Mouse (Mus musculus) right cerebral cortex, adult 18-20 months (tissue): ENCODE data around the gene Nrxn2.

ENCODE experiments used
- DNase-seq: peaks from one replicate; pipeline ENCODE4 v3.0.0; 2022; ENCODE audit warnings: mixed read lengths

Gene Nrxn2

GRCm38 (mm10) chr19:6495714-6496113 is 77.2 kb downstream of the Nrxn2 start:
- no peak for DNase-seq

- DNase-seq, result no peak
Measured at GRCm38 (mm10) chr19:6496462-6497149, 78.1 kb downstream of the Nrxn2 start.

DNA sequence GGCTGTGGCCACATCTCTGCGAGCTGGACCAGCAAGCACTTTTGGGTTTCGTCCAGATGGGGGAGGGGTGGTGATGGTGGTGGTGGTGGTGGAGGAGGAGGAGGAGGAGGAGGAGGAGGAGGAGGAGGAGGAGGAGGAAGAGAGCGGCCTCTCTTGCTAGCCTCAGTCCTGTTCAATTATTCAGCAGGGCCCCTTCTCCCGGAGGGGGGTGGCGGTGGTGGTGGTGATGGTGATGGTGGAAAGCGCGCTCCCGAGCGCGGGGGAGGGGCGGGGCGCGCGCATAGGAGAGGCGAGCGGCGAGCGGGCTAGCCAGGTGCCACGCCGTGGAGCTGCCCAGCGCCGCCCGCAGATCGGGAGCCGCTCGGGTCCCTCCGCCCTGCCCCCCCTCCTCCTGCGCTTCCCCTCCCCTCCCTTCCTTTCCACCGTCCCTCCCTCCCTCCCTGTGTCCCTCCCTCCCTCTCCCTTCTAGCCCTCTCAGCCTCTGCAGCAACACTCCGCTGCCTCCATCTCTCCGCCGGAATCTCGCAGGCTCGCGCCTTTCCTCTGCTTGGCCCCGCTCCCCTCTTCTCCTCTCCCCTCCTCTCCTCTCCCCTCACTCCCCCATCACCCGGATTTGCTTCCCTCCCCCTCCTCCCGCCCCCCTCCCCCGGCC is 78.7 kb downstream of the Nrxn2 start:
- peak; percentile 74 for DNase-seq

DNA sequence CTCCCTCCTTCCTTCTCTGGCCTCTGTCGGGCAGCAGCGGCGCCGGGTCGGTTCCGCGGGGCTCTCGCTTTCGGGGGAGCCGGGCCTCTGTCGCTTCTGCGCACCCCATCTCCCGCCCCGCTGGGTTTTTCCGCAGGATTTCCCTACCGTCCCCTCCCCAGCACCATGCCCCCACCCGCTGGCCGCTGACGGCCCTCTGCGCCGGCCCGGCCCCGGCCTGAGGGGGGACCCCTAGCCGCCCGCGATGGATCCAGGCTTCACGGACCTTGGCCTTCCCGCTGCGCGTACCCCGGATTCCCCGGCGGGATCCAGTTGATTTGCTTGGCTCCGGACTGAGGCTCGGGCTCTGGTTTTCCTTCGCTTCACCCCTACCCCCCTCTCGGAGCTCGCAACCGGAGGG is 79.3 kb downstream of the Nrxn2 start:
- no peak for DNase-seq

DNA sequence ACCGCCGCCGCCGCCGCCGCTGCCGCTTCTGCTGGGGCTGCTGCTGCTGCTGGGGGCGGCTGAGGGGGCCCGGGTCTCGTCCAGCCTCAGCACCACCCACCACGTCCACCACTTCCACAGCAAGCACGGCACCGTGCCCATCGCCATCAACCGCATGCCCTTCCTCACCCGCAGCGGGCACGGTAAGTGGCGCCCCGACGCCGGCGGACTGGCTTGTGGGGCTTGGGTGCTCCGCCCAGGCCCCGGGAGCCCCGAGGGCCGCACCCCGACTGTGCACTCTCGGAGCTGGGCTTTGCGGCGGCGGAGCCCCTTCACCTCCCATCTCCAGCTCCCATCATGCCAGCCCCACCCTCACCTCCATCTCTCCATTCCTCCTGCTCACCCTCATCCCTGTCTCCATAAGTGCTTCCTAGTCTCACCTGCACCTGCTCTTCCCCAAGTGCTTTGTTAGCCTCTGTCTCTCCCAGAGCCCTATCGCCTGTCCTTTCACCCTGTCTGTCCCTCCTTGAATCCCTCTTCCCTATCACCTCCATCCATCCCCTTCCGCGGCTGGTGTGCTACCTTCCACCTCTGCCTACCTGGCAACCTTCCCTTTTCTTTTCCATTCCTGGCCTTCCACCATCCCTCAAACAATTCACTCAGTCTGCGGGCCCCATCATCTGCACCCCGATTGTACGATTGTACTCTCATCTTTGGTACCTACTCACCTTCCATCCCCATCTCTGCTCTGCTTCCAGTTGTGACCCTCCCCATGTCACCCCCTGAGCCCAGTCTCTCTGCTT is 80.0 kb downstream of the Nrxn2 start:
- DNase-seq, result no peak

- DNase-seq, result no peak
Measured at GRCm38 (mm10) chr19:6499860-6500635, 81.5 kb downstream of the Nrxn2 start.

DNA sequence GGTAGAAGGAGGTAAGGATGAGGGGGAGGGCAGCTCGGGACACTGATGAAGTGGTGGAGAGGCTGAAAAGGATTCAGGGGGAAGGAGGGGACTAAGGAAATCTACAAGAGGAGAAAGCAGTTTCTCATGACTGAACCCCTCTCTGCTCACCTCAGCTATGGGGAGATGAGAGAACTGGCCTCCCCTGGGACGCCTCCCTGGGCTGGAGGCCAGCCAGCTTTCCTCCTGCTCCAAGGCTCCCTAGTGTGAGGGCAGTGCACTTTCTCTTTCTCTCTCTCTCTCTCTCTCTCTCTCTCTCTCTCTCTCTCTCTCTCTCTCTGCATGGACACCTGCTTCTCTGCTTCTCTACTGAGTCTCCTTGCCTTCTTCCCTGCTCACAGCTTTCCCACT is 82.1 kb downstream of the Nrxn2 start:
- peak; percentile 30 for DNase-seq

- peak; percentile 90 for DNase-seq
Measured at GRCm38 (mm10) chr19:6502035-6502541, 83.6 kb downstream of the Nrxn2 start.

DNA sequence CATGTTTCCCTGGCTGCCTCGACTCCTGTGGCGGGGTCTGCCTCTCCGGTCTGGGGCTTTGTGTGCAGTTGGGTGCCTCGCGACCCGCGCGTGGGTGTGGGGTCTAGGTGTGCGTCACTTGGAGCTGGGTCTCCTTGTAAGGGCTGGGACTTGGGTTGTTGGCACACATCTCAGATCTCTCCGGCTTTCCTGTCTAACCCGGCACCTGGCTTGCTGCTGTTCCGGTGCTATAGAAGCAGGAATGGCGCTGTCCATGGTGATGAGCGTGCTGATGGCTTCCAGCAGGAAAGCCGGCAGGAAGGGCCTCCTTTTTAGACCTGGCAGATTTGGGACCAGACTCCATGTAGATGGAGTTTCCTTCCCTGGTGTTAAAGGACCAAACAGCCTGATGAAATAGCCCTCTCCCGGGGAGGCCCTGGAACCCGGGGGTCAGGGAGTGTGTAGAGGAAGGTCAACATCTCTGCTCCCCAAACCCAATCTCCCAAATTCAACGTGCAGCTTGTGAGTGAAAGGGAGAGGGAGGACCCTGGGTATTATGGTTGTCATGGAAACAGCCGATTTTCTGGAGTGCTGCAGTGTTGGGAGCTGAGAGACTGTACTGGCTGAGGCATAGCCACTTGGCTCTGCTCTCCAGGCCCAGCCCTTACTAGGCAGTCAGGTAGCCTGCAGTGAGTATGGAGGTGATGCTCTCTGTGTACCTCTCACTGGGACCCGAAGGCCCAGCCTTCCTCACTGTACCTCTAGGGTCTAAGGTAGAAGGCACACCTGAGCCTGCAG is 84.2 kb downstream of the Nrxn2 start:
- DNase-seq, result peak; percentile 75

DNA sequence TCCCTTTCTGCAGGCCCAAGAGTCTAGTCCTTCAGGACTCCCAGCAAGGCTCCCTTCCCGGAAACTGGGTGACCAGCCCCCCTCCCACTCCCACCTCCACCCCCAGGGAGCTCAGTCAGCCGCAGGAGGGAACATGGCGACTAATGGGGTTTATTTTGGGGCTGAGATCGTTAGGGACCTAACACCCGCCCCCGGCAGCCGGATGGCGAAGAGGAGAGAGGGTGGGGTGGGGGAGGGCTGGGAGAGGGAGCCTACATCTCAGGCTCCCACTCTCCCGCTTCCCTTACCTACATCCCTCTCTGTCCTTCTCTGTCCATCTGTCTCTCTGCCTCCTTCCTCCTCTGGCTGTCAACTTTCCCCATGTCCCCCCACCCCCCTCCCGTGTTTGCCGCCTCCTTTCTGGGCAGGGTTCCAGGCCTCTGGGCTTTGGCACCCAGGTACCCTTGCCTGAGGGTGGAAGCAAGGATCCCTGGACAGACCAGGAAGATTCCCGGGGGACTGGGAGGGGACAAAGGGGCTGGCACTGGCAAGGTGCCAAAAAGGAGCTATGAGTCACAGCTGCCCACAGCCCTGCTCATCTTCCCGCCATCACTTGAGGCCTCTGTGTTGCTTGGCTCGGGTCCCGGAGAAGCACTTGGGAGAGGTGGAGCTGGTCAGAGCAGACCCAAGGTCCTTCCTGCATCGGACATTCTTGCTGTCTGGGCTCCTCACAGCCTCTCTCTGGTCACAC is 85.6 kb downstream of the Nrxn2 start:
- peak; percentile 83 for DNase-seq

- DNase-seq, result no peak
Measured at GRCm38 (mm10) chr19:6504656-6505045, 86.1 kb downstream of the Nrxn2 start.

GRCm38 (mm10) chr19:6507393-6507792 is 88.9 kb downstream of the Nrxn2 start:
- DNase-seq, result peak; percentile 76

- no peak for DNase-seq
Measured at GRCm38 (mm10) chr19:6509881-6510280, 91.3 kb downstream of the Nrxn2 start.

GRCm38 (mm10) chr19:6510546-6510945 is 92.0 kb downstream of the Nrxn2 start:
- no peak for DNase-seq

- DNase-seq, result no peak
Measured at GRCm38 (mm10) chr19:6513389-6514139, 95.0 kb downstream of the Nrxn2 start.

- no peak for DNase-seq
Measured at GRCm38 (mm10) chr19:6514940-6515339, 96.4 kb downstream of the Nrxn2 start.

GRCm38 (mm10) chr19:6515448-6515847 is 96.9 kb downstream of the Nrxn2 start:
- no peak for DNase-seq

GRCm38 (mm10) chr19:6516153-6516552 is 97.6 kb downstream of the Nrxn2 start:
- DNase-seq, result no peak

DNA sequence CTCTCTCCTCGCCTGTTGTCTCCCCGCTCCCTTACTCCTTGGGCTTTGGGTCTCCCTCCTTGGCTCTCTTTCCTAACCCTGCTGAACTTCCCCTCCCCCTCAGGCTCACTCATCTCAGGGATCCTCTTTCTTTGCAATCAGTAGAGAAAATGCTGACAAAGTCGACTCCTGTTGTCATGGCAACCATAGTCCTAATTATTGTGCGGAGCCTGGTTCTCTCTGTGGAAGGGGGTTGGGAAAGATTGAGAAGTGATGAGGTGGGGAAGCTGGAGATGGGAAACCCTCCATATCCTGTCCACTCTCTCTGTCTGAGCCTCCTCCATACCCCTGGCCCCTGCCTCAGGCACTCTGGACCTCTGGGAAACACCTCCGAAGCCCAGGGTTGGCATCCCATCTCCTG is 100.1 kb downstream of the Nrxn2 start:
- DNase-seq, result peak; percentile 65

DNA sequence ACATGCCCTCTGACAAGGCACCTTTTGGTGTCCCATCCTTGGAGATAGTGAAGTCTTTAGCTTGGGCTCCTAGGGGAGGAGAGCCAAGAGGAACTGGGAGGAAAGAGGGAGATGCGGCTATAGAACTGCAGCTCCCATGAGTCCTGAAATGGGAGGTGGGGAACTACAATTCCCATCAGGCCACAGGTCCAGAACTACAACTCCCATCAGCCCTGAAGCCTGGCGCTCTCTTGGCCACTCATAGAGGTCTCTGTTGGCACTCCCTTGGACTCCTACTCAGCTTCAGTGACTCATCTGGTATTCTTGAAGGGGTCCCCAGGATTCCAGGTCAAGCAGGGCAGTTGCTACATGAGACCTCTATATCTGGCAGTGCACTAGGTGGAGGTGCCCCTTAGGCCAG is 101.0 kb downstream of the Nrxn2 start:
- peak; percentile 59 for DNase-seq

DNA sequence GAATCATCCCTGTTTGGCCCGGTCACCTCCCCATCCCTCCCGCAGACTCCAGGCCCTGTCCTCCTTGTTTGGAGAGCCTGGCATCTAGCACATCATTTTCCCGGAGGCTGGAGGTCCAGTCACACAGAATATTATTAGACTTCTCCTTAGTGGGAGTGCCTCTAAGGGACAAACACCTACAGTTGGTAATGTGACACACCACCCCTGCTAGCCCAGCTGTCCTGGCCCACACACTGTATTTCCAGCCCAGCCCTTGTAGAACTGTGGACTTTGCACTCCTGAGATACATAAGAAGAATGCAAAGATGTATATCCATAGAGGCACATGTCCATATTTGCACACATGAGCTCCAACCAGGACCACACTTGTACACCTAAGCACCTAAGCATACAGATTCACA is 103.1 kb downstream of the Nrxn2 start:
- DNase-seq, result peak; percentile 47
